In the genomic region with DNA sequence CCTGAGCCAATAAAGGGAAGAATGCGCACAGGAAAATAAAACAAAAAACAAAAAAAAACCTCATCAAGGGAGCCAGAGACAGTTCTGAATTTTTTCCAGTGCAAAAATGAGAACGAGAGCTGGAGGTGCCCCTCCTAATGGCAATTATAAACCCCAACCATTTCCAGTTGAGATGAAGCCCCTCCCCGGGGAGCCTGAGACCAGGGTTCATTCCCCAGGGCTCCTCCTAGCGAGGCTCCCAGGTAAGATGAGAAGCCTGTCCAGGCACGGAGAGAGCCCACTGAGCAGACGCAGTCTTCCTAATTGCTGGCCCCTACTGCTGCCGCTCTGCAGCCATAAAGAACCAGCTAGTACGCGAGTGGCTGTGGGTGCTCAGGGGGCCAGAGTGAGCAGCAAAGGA, we compare ENCODE assay signal across 19 mouse cellular contexts.
"Had no signal": no experiment of that assay in that cellular context is flagged by ENCODE, and none has a peak within 500 bp of the region (broad histone marks: within the 10 kb centered on the region; RNA-seq: fewer than 3 reads in every experiment).

No protein-coding gene starts in this region.

- H3K36me3 ChIP-seq: limb, embryonic 13.5 days; liver, embryonic 12.5 days; liver, embryonic 15.5 days; neural tube, embryonic 13.5 days had no signal

- H3K4me2 ChIP-seq: limb, embryonic 13.5 days; liver, embryonic 12.5 days; liver, embryonic 15.5 days; midbrain, embryonic 11.5 days; neural tube, embryonic 13.5 days had no signal

- H3K27ac ChIP-seq: layer of hippocampus, adult 2 months; limb, embryonic 13.5 days; liver, embryonic 12.5 days; liver, embryonic 15.5 days; neural tube, embryonic 13.5 days had no signal

- DNase-seq: kidney, adult 8-10 months; kidney, postnatal 14 days; kidney, postnatal 4 days; layer of hippocampus, adult 9-11 months; liver; lung, adult 2 months; lung, postnatal 14 days; lung, postnatal 4 days; midbrain, embryonic 14.5 days; thymus, adult 18-20 months; thymus, postnatal 36 days had no signal

- H3K9me3 ChIP-seq: limb, embryonic 13.5 days; liver, embryonic 12.5 days; liver, embryonic 15.5 days; neural tube, embryonic 13.5 days had no signal

- ATAC-seq: intestine, postnatal 0 days; liver, embryonic 12.5 days had no signal

- H3K9ac ChIP-seq: limb, embryonic 13.5 days; liver, embryonic 12.5 days; liver, embryonic 15.5 days; neural tube, embryonic 13.5 days had no signal

- H3K4me3 ChIP-seq: layer of hippocampus, adult 2 months; limb, embryonic 13.5 days; liver, embryonic 12.5 days; liver, embryonic 15.5 days; myocyte; neural tube, embryonic 13.5 days had no signal

- H3K4me1 ChIP-seq: liver, embryonic 12.5 days; liver, embryonic 15.5 days; neural tube, embryonic 13.5 days had no signal

- H3K27me3 ChIP-seq: limb, embryonic 13.5 days; liver, embryonic 12.5 days; liver, embryonic 15.5 days; neural tube, embryonic 13.5 days had no signal
